Mouse (Mus musculus): ENCODE data around the gene Erc2.

DNA sequence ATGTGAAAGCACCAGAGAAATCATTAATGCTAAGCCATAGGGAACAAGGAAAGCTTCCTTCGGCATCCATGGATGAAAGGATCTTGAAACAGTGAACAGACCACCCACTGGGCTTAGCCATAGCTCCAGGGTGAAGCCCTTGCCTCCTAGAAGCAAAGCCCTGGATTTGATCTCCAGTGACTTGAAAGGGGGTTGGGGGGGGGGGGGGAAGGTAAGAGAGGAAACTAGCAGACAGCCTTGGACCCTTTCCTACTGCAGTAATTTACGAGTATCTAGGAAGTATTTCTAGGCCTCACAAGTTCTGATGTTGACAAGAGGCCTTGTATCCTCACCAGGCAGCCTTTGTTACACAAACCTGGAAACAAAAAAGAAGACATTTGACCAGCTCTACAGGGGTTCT is 609.0 kb downstream of the Erc2 start:
- TF ChIP-seq POLR2A (IDR thresholded peaks at IDR 0.05; ENCODE audit: extremely low read depth, insufficient read depth, low read length) (no peak), CTCF (IDR thresholded peaks at IDR 0.05; ENCODE audit: low read depth, low read length) (no peak)
